Mouse (Mus musculus) heart, postnatal 0 days (tissue): ENCODE measurements around the gene Mast4. TPM values are rescaled to one million over a fixed set of nuclear protein-coding genes. Genes with fewer than 3 reads are reported as not detected.
"Not testable (repeated sequence)": the region's sequence is repeated elsewhere in the genome, so short reads cannot be mapped to it uniquely, and the experiment has no call there.

Experiments
- ATAC-seq: fragments of 200-750 bp; cut with Nextera tagmentation; 2 replicates; pipeline ENCODE4 v1.8.0; 2017; ENCODE audit warnings: low read depth, moderate number of reproducible peaks, moderate library complexity; ENCODE audit not compliant: insufficient read depth
- DNase-seq: peaks from one replicate; pipeline ENCODE4 v3.0.0-alpha.2; 2016; ENCODE audit warnings: low spot score
- H3K27ac ChIP-seq: fragments of 300-500 bp; sonication (generic); 2 replicates; pipeline ENCODE4 v1.5.1; 2014; ENCODE audit warnings: low read depth, mild to moderate bottlenecking
- H3K27me3 ChIP-seq: fragments of 300-500 bp; sonication (generic); 2 replicates; pipeline ENCODE4 v1.6.1; 2014; ENCODE audit warnings: low read length, mixed read lengths; ENCODE audit not compliant: control insufficient read depth, insufficient read depth
- H3K36me3 ChIP-seq: fragments of 300-500 bp; sonication (generic); replicated peaks from 2 replicates; pipeline ENCODE4 v1.6.1; 2014; ENCODE audit warnings: low read length, mixed read lengths; ENCODE audit not compliant: control insufficient read depth, insufficient read depth
- H3K4me1 ChIP-seq: fragments of 300-500 bp; sonication (generic); 2 replicates; pipeline ENCODE4 v1.6.1; 2014; ENCODE audit warnings: antibody characterized with exemption; ENCODE audit not compliant: control insufficient read depth, insufficient read depth
- H3K4me2 ChIP-seq: fragments of 300-500 bp; sonication (generic); 2 replicates; pipeline ENCODE4 v1.6.1; 2014; ENCODE audit warnings: low read depth, mild to moderate bottlenecking, low read length, moderate library complexity
- H3K4me3 ChIP-seq: fragments of 300-500 bp; sonication (generic); 2 replicates; pipeline ENCODE4 v1.5.1; 2014; ENCODE audit warnings: low read depth, low read length
- H3K9ac ChIP-seq: fragments of 300-500 bp; sonication (generic); replicated peaks from 2 replicates; pipeline ENCODE4 v1.6.1; 2014; ENCODE audit warnings: low read depth, low read length, mixed read lengths
- H3K9me3 ChIP-seq: fragments of 300-500 bp; sonication (generic); replicated peaks from 2 replicates; pipeline ENCODE4 v1.6.1; 2016; ENCODE audit warnings: low read length; ENCODE audit not compliant: control insufficient read depth
- CTCF ChIP-seq: IDR thresholded peaks from 2 replicates; pipeline ENCODE4 v1.5.1; 2016; ENCODE audit warnings: antibody characterized with exemption, control low read depth, low read depth
- EP300 ChIP-seq: IDR thresholded peaks from 2 replicates; pipeline ENCODE4 v1.6.1; 2016; ENCODE audit warnings: antibody characterized with exemption, low read depth
- WGBS: fragments of 180-500 bp; shearing (Covaris S2); extraction: QIAGEN DNeasy Blood & Tissue Kit; methylation state at CpG from one replicate; pipeline ENCODE4 v1.1.7; 2014; 5-methylcytosine and 5-hydroxymethylcytosine counted together
- polyA plus RNA-seq: library from polyadenylated mRNA; unstranded; fragments of >200 nt; fragmentation: Nextera tagmentation; extraction: Ambion mirVana; gene quantifications from 2 replicates; pipeline ENCODE4 v1.2.1, GENCODE M21; 2015
- total RNA-seq: library from RNA; depleted of rRNA; stranded (reverse); fragments of >200 nt; gene quantifications from 2 replicates; pipeline ENCODE4 v1.2.3, GENCODE M21; 2014; ENCODE audit warnings: low replicate concordance; rRNA removed

Mast4 gene
- total RNA-seq (35.5 and 51.1 TPM in 2 replicates), polyA plus RNA-seq (23.3 and 26.7 TPM in 2 replicates)

DNA sequence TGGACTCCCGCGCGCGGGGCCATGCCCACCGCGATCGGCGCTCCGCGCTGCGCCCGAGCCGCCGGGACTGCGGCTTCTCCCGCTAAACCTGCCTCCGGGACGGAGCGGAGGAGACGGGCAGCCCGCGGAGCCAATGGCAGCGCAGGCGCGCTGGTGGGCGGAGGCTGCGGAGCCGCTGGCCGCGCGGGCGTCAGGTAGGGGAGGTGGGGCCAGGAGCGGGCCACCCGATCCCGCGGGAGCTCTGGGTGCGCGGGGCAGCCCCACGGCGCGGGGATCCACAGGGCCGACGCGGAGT, at the start of gene Mast4:
Mast4 (minus strand) TSS at position 106 of the 295 bp plus-strand sequence.
- Histone ChIP-seq H3K4me1 (peaks cover 7% of the 10 kb centered on the region), H3K36me3 (no peaks in the 10 kb centered on the region), H3K27me3 (peaks cover 48% of the 10 kb centered on the region), H3K9me3 (no peaks in the 10 kb centered on the region), H3K9ac (peak within 1 kb of the TSS; percentile 63), H3K4me3 (peak within 1 kb of the TSS; percentile 60), H3K4me2 (peak within 1 kb of the TSS; percentile 97), H3K27ac (peak within 1 kb of the TSS; percentile 3)
- TF ChIP-seq EP300 (no peak), CTCF (no peak)
- peak; percentile 62 for DNase-seq
- ATAC-seq: peak; percentile 91
- WGBS: under 1% methylated on average over 34 of the region's 44 CpGs

- no peak for ATAC-seq
- no peak overlapping the region for H3K4me3 ChIP-seq
- WGBS: 52% methylated on average over 1 of the region's 1 CpGs
- H3K4me2 ChIP-seq: no peak overlapping the region
- DNase-seq: no peak
- TF ChIP-seq CTCF (no peak), EP300 (no peak)
- no peaks in the 10 kb centered on the region for H3K27me3 ChIP-seq
- H3K36me3 ChIP-seq: no peaks in the 10 kb centered on the region
- no peak overlapping the region for H3K9ac ChIP-seq
- H3K9me3 ChIP-seq: no peaks in the 10 kb centered on the region
- H3K27ac ChIP-seq: no peak overlapping the region
- no peaks in the 10 kb centered on the region for H3K4me1 ChIP-seq
Observed at GRCm38 (mm10) chr13:103374495-103374894, 40.2 kb upstream of the Mast4 start.

DNA sequence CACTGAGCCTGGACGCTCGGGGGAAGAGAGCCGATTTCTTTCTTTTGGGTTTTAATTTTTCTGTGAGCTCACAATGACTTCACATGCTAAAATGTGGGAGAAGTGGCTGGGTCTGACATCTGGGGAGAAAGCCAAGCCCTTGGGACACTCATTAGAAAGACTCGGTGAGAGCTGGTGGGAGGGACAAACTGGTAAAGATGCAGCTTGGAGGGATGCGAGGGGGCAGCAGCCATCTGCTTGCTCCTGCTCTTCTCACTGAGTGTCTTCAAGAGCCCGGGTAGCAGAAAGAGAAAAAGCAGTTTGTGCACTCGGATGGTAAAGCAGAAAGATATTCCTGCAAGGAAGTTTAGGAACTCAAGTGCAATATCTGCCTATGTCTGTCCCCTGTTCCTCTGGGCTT, 34.9 kb upstream of the Mast4 start:
- Histone ChIP-seq H3K27me3 (no peaks in the 10 kb centered on the region), H3K9ac (no peak overlapping the region), H3K4me3 (no peak overlapping the region), H3K4me2 (no peak overlapping the region), H3K9me3 (no peaks in the 10 kb centered on the region), H3K27ac (no peak overlapping the region), H3K4me1 (no peaks in the 10 kb centered on the region), H3K36me3 (no peaks in the 10 kb centered on the region)
- 77% methylated on average over 7 of the region's 7 CpGs for WGBS
- DNase-seq: no peak
- TF ChIP-seq EP300 (no peak), CTCF (no peak)
- no peak for ATAC-seq

DNA sequence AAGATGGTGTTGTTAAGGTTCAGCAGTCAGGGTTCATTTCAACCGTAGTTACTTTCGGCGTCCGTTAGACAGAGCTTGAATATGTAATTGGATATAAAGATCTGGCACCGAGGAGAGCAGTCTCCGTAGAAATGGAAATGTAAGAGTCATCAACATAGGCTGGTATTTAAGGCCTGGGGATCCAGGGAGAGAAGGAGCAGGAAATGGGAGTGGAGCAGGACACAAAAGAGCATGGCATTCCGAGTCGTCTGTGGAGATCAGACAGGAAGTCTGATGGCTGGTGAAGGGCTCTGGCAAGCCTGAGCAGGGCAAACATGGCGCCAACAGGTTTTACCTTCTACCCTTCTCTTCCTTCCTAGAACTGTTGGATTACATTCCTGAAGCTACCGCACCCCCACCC, 28.9 kb upstream of the Mast4 start:
- no peak for DNase-seq

DNA sequence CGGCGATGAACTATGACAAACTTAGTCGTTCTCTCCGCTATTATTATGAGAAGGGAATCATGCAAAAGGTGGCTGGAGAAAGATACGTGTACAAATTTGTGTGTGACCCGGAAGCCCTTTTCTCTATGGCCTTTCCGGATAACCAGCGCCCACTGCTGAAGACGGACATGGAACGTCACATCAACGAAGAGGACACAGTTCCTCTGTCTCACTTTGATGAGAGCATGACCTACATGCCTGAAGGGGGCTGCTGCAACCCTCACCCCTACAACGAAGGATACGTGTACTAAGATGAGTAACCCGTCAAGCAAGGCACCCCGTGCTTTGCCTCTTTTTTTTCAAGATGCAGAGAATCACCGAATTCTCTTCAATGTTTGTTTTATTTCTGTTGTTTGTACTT, 23.1 kb upstream of the Mast4 start:
- not testable (repeated sequence) for ATAC-seq
- WGBS: 93% methylated on average over 16 of the region's 16 CpGs

More for the DNA sequence above, 28.9 kb upstream of the Mast4 start:
- ATAC-seq: no peak
- H3K4me1 ChIP-seq: no peaks in the 10 kb centered on the region
- no peak overlapping the region for H3K4me2 ChIP-seq
- no peaks in the 10 kb centered on the region for H3K36me3 ChIP-seq
- no peak for TF ChIP-seq EP300
- TF ChIP-seq CTCF: no peak
- H3K9me3 ChIP-seq: no peaks in the 10 kb centered on the region
- no peak overlapping the region for H3K27ac ChIP-seq
- H3K4me3 ChIP-seq: no peak overlapping the region
- 72% methylated on average over 10 of the region's 10 CpGs for WGBS
- H3K9ac ChIP-seq: no peak overlapping the region
- H3K27me3 ChIP-seq: no peaks in the 10 kb centered on the region

DNA sequence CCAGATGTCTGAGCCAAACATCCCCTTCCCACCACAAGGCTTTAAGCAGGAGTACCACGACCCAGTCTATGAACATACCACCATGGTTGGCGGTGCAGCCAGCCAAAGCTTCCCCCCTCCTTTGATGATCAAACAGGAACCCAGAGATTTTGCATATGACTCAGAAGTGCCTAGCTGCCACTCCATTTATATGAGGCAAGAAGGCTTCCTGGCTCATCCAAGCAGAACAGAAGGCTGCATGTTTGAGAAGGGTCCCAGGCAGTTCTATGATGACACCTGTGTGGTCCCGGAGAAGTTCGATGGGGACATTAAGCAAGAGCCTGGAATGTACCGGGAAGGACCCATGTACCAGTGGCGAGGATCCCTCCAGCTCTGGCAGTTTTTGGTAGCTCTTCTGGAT, 22.6 kb upstream of the Mast4 start:
- not testable (repeated sequence) for H3K9me3 ChIP-seq, H3K4me2 ChIP-seq, DNase-seq, H3K27ac ChIP-seq, H3K4me1 ChIP-seq, H3K9ac ChIP-seq, ATAC-seq, H3K36me3 ChIP-seq, H3K4me3 ChIP-seq, H3K27me3 ChIP-seq
- 96% methylated on average over 5 of the region's 6 CpGs for WGBS

More for the DNA sequence above, 23.1 kb upstream of the Mast4 start:
- H3K27me3 ChIP-seq, DNase-seq, H3K36me3 ChIP-seq, H3K9ac ChIP-seq, H3K9me3 ChIP-seq, H3K4me3 ChIP-seq, H3K4me2 ChIP-seq, H3K4me1 ChIP-seq, H3K27ac ChIP-seq: not testable (repeated sequence)
